Mouse (Mus musculus) hindbrain, postnatal 0 days (tissue): ENCODE measurements at regions not wholly inside any gene's neighbourhood (a gene's known extent, or its start where the extent isn't known, plus 50 kb on each side); places are given as distances from the start of the nearest gene placed in this dataset.

Experiments used
- ATAC-seq: fragments of 200-750 bp; cut with Nextera tagmentation; 2 replicates; pipeline ENCODE4 v1.8.0; 2017; ENCODE audit warnings: mild to moderate bottlenecking, moderate TSS enrichment, moderate library complexity
- DNase-seq: peaks from one replicate; pipeline ENCODE4 v3.0.0-alpha.2; 2015; ENCODE audit warnings: low spot score
- H3K27ac ChIP-seq: fragments of 300-500 bp; sonication (generic); 2 replicates; pipeline ENCODE4 v1.5.1; 2014; ENCODE audit warnings: mild to moderate bottlenecking
- H3K27me3 ChIP-seq: fragments of 300-500 bp; sonication (generic); 2 replicates; pipeline ENCODE4 v1.6.1; 2014; ENCODE audit warnings: low read length, mixed read lengths; ENCODE audit not compliant: insufficient read depth
- H3K36me3 ChIP-seq: fragments of 300-500 bp; sonication (generic); 2 replicates; pipeline ENCODE4 v1.6.1; 2014; ENCODE audit warnings: low read length, mixed read lengths; ENCODE audit not compliant: insufficient read depth
- H3K4me1 ChIP-seq: fragments of 300-500 bp; sonication (generic); 2 replicates; pipeline ENCODE4 v1.6.1; 2014; ENCODE audit warnings: antibody characterized with exemption, low read length, mixed read lengths; ENCODE audit not compliant: insufficient read depth
- H3K4me2 ChIP-seq: fragments of 300-500 bp; sonication (generic); 2 replicates; pipeline ENCODE4 v1.6.1; 2014; ENCODE audit warnings: low read depth, mild to moderate bottlenecking, low read length, moderate library complexity, mixed read lengths
- H3K4me3 ChIP-seq: fragments of 300-500 bp; sonication (generic); 2 replicates; pipeline ENCODE4 v1.5.1; 2014; ENCODE audit warnings: low read length
- H3K9ac ChIP-seq: fragments of 300-500 bp; sonication (generic); replicated peaks from 2 replicates; pipeline ENCODE4 v1.6.1; 2014; ENCODE audit warnings: mild to moderate bottlenecking, low read length, moderate library complexity, mixed read lengths
- H3K9me3 ChIP-seq: fragments of 300-500 bp; sonication (generic); 2 replicates; pipeline ENCODE4 v1.6.1; 2016; ENCODE audit warnings: low read length, mixed read lengths
- CTCF ChIP-seq: IDR thresholded peaks from 2 replicates; pipeline ENCODE4 v1.5.1; 2016; ENCODE audit warnings: antibody characterized with exemption, control low read depth, low read depth
- WGBS: fragments of 180-500 bp; shearing (Covaris S2); extraction: QIAGEN DNeasy Blood & Tissue Kit; methylation state at CpG from one replicate; pipeline ENCODE4 v1.1.7; 2014; 5-methylcytosine and 5-hydroxymethylcytosine counted together

- no peak for TF ChIP-seq CTCF
These were observed 58.2 kb upstream of the Supt20 start for GRCm38 (mm10) chr3:54634456-54634855.

More at GRCm38 (mm10) chr3:54634456-54634855, 58.2 kb upstream of the Supt20 start:
- ATAC-seq (no peak), DNase-seq (no peak)
- Histone ChIP-seq H3K4me1 (no peaks in the 10 kb centered on the region), H3K9ac (no peak overlapping the region), H3K9me3 (0 out of 2 replicates have a peak, but pooled peaks cover 6% of the 10 kb centered on the region), H3K4me3 (no peak overlapping the region), H3K4me2 (no peak overlapping the region), H3K36me3 (no peaks in the 10 kb centered on the region), H3K27ac (no peak overlapping the region), H3K27me3 (no peaks in the 10 kb centered on the region)
- WGBS: 97% methylated on average over 10 of the region's 10 CpGs
